Mouse (Mus musculus) limb, embryonic 13.5 days (tissue): ENCODE data around the gene Gm3327. TPM values are rescaled to one million over a fixed set of nuclear protein-coding genes. Genes with fewer than 3 reads are reported as not detected.
"Not testable (repeated sequence)": the region's sequence is repeated elsewhere in the genome, so short reads cannot be mapped to it uniquely, and the experiment has no call there.

Source experiments
- ATAC-seq: fragments of 200-750 bp; cut with Nextera tagmentation; 2 replicates; pipeline ENCODE4 v1.8.0; 2017; ENCODE audit warnings: low read depth, moderate number of reproducible peaks, moderate TSS enrichment; ENCODE audit not compliant: low FRiP score
- H3K27ac ChIP-seq: fragments of 300-500 bp; sonication (generic); 2 replicates; pipeline ENCODE4 v1.5.1; 2015; ENCODE audit warnings: inconsistent platforms, mild to moderate bottlenecking, moderate library complexity
- H3K27me3 ChIP-seq: fragments of 300-500 bp; sonication (generic); 2 replicates; pipeline ENCODE4 v1.6.1; 2015; ENCODE audit warnings: mild to moderate bottlenecking, inconsistent platforms
- H3K36me3 ChIP-seq: fragments of 300-500 bp; sonication (generic); 2 replicates; pipeline ENCODE4 v1.6.1; 2015; ENCODE audit warnings: inconsistent platforms, mild to moderate bottlenecking, moderate library complexity
- H3K4me1 ChIP-seq: fragments of 300-500 bp; sonication (generic); 2 replicates; pipeline ENCODE4 v1.6.1; 2015; ENCODE audit warnings: inconsistent platforms
- H3K4me2 ChIP-seq: fragments of 300-500 bp; sonication (generic); replicated peaks from 2 replicates; pipeline ENCODE4 v1.6.1; 2015; ENCODE audit warnings: inconsistent platforms, mild to moderate bottlenecking, moderate library complexity
- H3K4me3 ChIP-seq: fragments of 300-500 bp; sonication (generic); 2 replicates; pipeline ENCODE4 v1.5.1; 2015; ENCODE audit warnings: moderate library complexity, mild to moderate bottlenecking, inconsistent platforms
- H3K9ac ChIP-seq: fragments of 300-500 bp; sonication (generic); 2 replicates; pipeline ENCODE4 v1.6.1; 2015; ENCODE audit warnings: mild to moderate bottlenecking, inconsistent platforms
- H3K9me3 ChIP-seq: fragments of 300-500 bp; sonication (generic); 2 replicates; pipeline ENCODE4 v1.6.1; 2016; ENCODE audit warnings: inconsistent platforms
- WGBS: fragments of 180-500 bp; shearing (Covaris S2); methylation state at CpG from one replicate; pipeline ENCODE4 v1.1.7; 2015; 5-methylcytosine and 5-hydroxymethylcytosine counted together
- polyA plus RNA-seq: library from polyadenylated mRNA; unstranded; fragments of >200 nt; fragmentation: Nextera tagmentation; extraction: Ambion mirVana; gene quantifications from 2 replicates; pipeline ENCODE4 v1.2.1, GENCODE M21; 2015

Gm3327 gene
- polyA plus RNA-seq: not detected in 2 replicates

DNA sequence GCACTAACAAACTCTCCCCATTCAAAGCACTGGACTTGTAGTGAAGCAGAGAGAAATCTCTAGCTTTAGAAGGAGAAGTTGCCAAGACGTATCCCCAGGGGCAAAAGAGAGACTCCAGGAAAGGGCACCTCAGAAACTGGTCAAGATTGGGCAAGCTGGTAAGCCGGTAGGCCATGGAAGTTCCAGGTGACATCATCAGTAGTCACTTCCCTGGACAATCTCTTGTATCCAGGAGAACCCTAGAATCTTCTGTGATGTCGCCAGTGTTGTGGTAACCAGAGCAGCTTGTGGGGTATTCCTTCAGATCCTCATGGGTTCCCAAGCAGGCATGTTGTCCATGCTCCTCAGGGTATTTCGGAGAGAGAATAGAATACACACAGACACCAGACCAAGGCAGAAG is at the start of gene Gm3327:
TSS of gene Gm3327 (plus strand) at position 301 of the 400 bp plus-strand sequence.
- not testable (repeated sequence) for ATAC-seq, H3K27ac ChIP-seq, H3K9me3 ChIP-seq, H3K27me3 ChIP-seq, H3K9ac ChIP-seq, H3K4me2 ChIP-seq, H3K36me3 ChIP-seq, H3K4me3 ChIP-seq, H3K4me1 ChIP-seq
- WGBS: 92% methylated on average over 4 of the region's 4 CpGs

DNA sequence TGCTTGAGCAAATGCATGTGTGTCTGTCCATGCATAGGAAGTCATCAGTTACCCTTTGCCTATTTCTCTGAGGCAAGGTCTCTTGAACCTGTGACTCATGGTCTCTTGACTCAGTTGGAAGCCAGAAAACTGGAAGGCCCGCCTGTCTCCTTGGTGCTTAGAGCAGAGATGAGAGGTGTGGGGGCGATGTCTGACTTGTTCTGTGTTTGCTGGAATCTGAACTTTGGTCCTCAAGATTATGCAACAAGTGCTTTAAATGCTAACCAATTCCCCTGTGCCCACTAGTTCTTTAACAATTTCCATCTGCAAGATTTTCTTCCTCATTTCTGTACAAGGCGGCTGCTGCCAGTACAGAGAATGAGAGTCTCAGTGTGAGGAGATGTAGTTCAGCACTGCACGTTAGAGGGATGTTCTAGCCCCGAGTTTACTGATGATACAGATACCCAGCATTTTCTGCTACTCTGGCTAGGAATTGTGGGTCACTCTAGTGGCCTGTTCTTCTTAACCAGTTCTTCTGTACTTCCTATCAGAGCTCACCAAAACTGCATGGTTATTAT is 45.8 kb upstream of the Gm3327 start:
- H3K9ac ChIP-seq, H3K9me3 ChIP-seq, H3K4me3 ChIP-seq, ATAC-seq, H3K4me2 ChIP-seq, H3K27ac ChIP-seq, H3K4me1 ChIP-seq, H3K27me3 ChIP-seq, H3K36me3 ChIP-seq: not testable (repeated sequence)
- WGBS: 63% methylated on average over 5 of the region's 5 CpGs

DNA sequence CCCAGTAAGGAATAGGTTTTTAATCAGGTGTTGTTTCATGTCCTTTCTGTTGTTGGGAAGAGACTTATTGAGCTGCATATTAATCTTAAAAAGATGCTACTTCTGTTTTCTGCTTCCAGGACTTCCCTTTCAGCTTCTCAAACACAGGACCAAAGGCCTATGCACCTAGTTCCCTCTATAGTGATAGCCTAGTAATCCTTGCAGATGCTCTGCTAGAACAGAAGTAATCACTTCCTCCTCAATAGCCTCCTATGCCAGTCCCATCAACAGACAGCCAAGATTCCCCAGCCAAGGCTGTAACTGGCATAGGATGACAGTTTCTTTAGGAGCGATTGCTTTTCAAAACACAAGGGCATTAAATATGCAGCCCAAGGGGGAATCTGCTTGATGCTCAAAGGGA is 37.1 kb upstream of the Gm3327 start:
- H3K27ac ChIP-seq, H3K27me3 ChIP-seq, H3K4me1 ChIP-seq, ATAC-seq, H3K36me3 ChIP-seq, H3K9me3 ChIP-seq, H3K9ac ChIP-seq, H3K4me2 ChIP-seq, H3K4me3 ChIP-seq: not testable (repeated sequence)
- 94% methylated on average over 1 of the region's 1 CpGs for WGBS

- not testable (repeated sequence) for ATAC-seq, H3K9me3 ChIP-seq, H3K9ac ChIP-seq, H3K36me3 ChIP-seq, H3K4me2 ChIP-seq, H3K4me1 ChIP-seq, H3K27ac ChIP-seq, H3K27me3 ChIP-seq, H3K4me3 ChIP-seq
- 76% methylated on average over 2 of the region's 2 CpGs for whole genome bisulfite sequencing
These were observed 36.1 kb upstream of the Gm3327 start for GRCm38 (mm10) chr14:44087535-44087934.

- H3K27ac ChIP-seq, H3K9ac ChIP-seq, ATAC-seq, H3K27me3 ChIP-seq, H3K4me3 ChIP-seq, H3K4me1 ChIP-seq, H3K9me3 ChIP-seq, H3K4me2 ChIP-seq, H3K36me3 ChIP-seq: not testable (repeated sequence)
- WGBS: 57% methylated on average over 1 of the region's 1 CpGs
These were observed 32.1 kb upstream of the Gm3327 start for GRCm38 (mm10) chr14:44091524-44091923.

DNA sequence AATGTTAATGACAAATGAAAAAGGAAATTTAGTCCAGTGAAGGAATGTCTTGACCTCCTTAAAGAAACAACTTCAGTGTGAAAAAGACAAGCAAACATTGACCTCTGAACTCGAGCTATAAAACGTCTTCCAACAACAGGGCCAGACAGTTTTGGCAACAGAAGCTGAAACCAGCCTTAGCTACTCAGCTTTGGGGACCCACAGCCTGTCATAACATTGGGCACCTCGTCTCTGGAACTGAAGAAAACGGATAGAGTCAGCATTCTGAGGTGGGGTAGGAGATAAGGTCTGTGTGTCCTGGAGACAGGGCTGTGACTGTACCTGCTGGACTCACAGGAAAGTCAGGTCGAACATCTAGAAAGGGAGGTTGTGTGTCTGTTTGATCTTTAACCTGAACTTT is 29.2 kb upstream of the Gm3327 start:
- not testable (repeated sequence) for H3K9me3 ChIP-seq, ATAC-seq, H3K36me3 ChIP-seq, H3K9ac ChIP-seq, H3K4me3 ChIP-seq, H3K4me1 ChIP-seq, H3K27ac ChIP-seq, H3K27me3 ChIP-seq, H3K4me2 ChIP-seq
- 52% methylated on average over 5 of the region's 5 CpGs for WGBS

DNA sequence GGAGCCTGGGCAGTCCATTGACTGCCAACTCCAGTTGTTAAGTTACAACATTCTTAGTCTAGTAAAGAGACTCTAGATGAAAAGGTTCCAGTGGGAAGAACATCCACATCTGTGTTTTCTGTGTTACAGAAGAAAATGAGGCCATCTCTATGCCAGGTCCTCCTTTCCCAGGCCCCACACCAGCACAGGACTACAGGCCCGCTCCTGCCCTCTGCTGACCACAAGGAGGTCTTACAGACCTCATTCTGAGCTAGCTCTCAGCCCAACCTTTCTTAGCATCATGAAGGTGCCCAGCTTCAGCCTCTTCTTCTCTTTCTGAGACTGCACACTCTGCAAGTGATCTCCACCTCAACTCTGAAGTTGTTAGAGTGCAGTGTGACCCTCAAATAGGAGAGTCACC is 23.6 kb upstream of the Gm3327 start:
- not testable (repeated sequence) for H3K27ac ChIP-seq, H3K4me2 ChIP-seq, H3K27me3 ChIP-seq, H3K36me3 ChIP-seq, H3K9me3 ChIP-seq, H3K4me1 ChIP-seq, H3K4me3 ChIP-seq, H3K9ac ChIP-seq
- no CpG with 5 or more reads among the region's 1 CpGs for WGBS
- ATAC-seq: 0 out of 2 replicates have a peak, but pooled peaks have one; percentile 40

GRCm38 (mm10) chr14:44102354-44102753 is 21.3 kb upstream of the Gm3327 start, which contains the start of gene Ear2:
Ear2 (plus strand) TSS chr14:44102654.
- H3K9ac ChIP-seq, H3K4me2 ChIP-seq, H3K36me3 ChIP-seq, H3K4me3 ChIP-seq, H3K27me3 ChIP-seq, H3K9me3 ChIP-seq, H3K27ac ChIP-seq, H3K4me1 ChIP-seq, ATAC-seq: not testable (repeated sequence)
- WGBS: 90% methylated on average over 2 of the region's 2 CpGs

GRCm38 (mm10) chr14:44110981-44111380 is 12.7 kb upstream of the Gm3327 start:
- Histone ChIP-seq H3K27me3 (no peaks in the 10 kb centered on the region), H3K9me3 (no peaks in the 10 kb centered on the region), H3K27ac (no peak overlapping the region), H3K4me3 (no peak overlapping the region), H3K9ac (no peak overlapping the region), H3K4me2 (no peak overlapping the region), H3K36me3 (no peaks in the 10 kb centered on the region), H3K4me1 (no peaks in the 10 kb centered on the region)
- ATAC-seq: no peak

Other genes with a start within 250 kb of the Gm3327 start
- gene Ear1, start 248.3 kb upstream of the Gm3327 start, polyA plus RNA-seq: 0.42 TPM in 1 of 2 replicates, not detected in the other
- gene Ear10, start 200.3 kb upstream of the Gm3327 start, polyA plus RNA-seq: not detected in 2 replicates
- gene Gm8113, start 198.5 kb upstream of the Gm3327 start, polyA plus RNA-seq: 8.4 and 10.2 TPM in 2 replicates
- gene Ang5, start 166.8 kb upstream of the Gm3327 start, polyA plus RNA-seq: not detected in 2 replicates
- gene Ang6, start 121.6 kb upstream of the Gm3327 start, polyA plus RNA-seq: not detected in 2 replicates
- gene Ear2, start 21.2 kb upstream of the Gm3327 start, polyA plus RNA-seq: not detected in 2 replicates
- gene Gm8212, start 73.8 kb downstream of the Gm3327 start, polyA plus RNA-seq: not detected in 2 replicates
- gene 4930503E14Rik, start 89.4 kb downstream of the Gm3327 start, polyA plus RNA-seq: not detected in 2 replicates
- not detected in 2 replicates for gene Gm8220, start 161.7 kb downstream of the Gm3327 start, polyA plus RNA-seq
- gene Gm5930, start 214.7 kb downstream of the Gm3327 start, polyA plus RNA-seq: not detected in 2 replicates
- not detected in 2 replicates for gene Gm8229, start 241.5 kb downstream of the Gm3327 start, polyA plus RNA-seq